Mouse (Mus musculus) G1E-ER4 (cell line): ENCODE data around the gene Mknk1. TPM values are rescaled to one million over a fixed set of nuclear protein-coding genes. Genes with fewer than 3 reads are reported as not detected.

ENCODE experiments used
- GATA1 ChIP-seq: IDR thresholded peaks from one replicate; pipeline ENCODE4 v1.8.0; 2012; ENCODE audit warnings: low read length, inconsistent platforms
- polyA plus RNA-seq: library from polyadenylated mRNA; stranded (reverse); fragments of >175 nt; gene quantifications from 2 replicates; pipeline ENCODE4 v1.2.3, GENCODE M21; 2012

Gene Mknk1
- polyA plus RNA-seq, 1 experiment: 36.6 TPM

- no peak for TF ChIP-seq GATA1
Observed at GRCm38 (mm10) chr4:115863352-115863751, 24.4 kb downstream of the Mknk1 start.

GRCm38 (mm10) chr4:115863880-115864279, 24.9 kb downstream of the Mknk1 start:
- TF ChIP-seq GATA1: no peak

GRCm38 (mm10) chr4:115869512-115870210, 30.7 kb downstream of the Mknk1 start:
- TF ChIP-seq GATA1: no peak

- TF ChIP-seq GATA1: no peak
Observed at GRCm38 (mm10) chr4:115873231-115873630, 34.2 kb downstream of the Mknk1 start.

- TF ChIP-seq GATA1: no peak
Observed at GRCm38 (mm10) chr4:115878216-115878678, 39.2 kb downstream of the Mknk1 start.

- TF ChIP-seq GATA1: no peak
Observed at GRCm38 (mm10) chr4:115878828-115879227, 39.8 kb downstream of the Mknk1 start.

- TF ChIP-seq GATA1: no peak
Observed at GRCm38 (mm10) chr4:115881183-115881582, 42.2 kb downstream of the Mknk1 start.

GRCm38 (mm10) chr4:115882195-115882594, 43.2 kb downstream of the Mknk1 start:
- no peak for TF ChIP-seq GATA1

GRCm38 (mm10) chr4:115884022-115884421, 45.0 kb downstream of the Mknk1 start, which contains the start of gene Kncn:
Gene Kncn, plus strand, starts transcription at chr4:115884400.
- TF ChIP-seq GATA1: no peak

GRCm38 (mm10) chr4:115885846-115886245, 46.8 kb downstream of the Mknk1 start:
- no peak for TF ChIP-seq GATA1

GRCm38 (mm10) chr4:115886875-115887274, 47.9 kb downstream of the Mknk1 start:
- no peak for TF ChIP-seq GATA1

GRCm38 (mm10) chr4:115890066-115890465, 51.1 kb downstream of the Mknk1 start:
- TF ChIP-seq GATA1: no peak

GRCm38 (mm10) chr4:115890553-115890952, 51.6 kb downstream of the Mknk1 start, which contains the start of gene 6430628N08Rik:
Gene 6430628N08Rik, plus strand, starts transcription at chr4:115890665.
- TF ChIP-seq GATA1: no peak

GRCm38 (mm10) chr4:115894281-115894680, 55.3 kb downstream of the Mknk1 start:
- TF ChIP-seq GATA1: no peak

GRCm38 (mm10) chr4:115897901-115898631, 59.1 kb downstream of the Mknk1 start:
- TF ChIP-seq GATA1: no peak

- TF ChIP-seq GATA1: no peak
Observed at GRCm38 (mm10) chr4:115902816-115903215, 63.8 kb downstream of the Mknk1 start.

GRCm38 (mm10) chr4:115904375-115904774, 65.4 kb downstream of the Mknk1 start:
- TF ChIP-seq GATA1: no peak
